Mouse (Mus musculus): Measurements from ENCODE around the gene Rnf183. TPM values are rescaled to one million over a fixed set of nuclear protein-coding genes. Genes with fewer than 3 reads are reported as not detected.

Gene Rnf183
- total and polyA plus RNA-seq, 3 experiments, result 0.15 to 0.25 TPM; not detected in 1

DNA sequence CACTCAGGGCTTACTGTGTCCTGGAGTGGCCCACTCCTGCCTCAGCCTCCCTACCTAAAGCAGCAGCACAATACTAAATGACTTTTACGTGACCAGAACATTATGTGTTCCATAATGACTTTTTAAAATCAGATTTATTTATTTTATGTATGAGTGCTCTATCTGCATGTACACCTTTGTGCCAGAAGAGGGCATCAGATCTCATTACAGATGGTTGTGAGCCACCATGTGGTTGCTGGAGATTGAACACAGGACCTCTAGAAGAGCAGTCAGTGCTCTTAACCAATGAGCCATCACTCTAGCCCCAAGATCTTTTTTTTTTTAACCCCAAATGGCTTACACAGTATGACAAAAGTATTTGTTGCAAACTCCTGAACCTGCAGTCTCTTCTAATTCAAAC lies 33.1 kb upstream of the Rnf183 start:
- H3K27ac ChIP-seq (ENCODE audit: control insufficient read depth, low read depth, low read length), result no peak overlapping the region
- no peak overlapping the region for H3K9ac ChIP-seq (ENCODE audit: control insufficient read depth, low read depth, low read length, poor library complexity, severe bottlenecking)
- DNase-seq (ENCODE audit: low read depth, low spot score), result peak; percentile 38
- no peak overlapping the region for H3K4me3 ChIP-seq (ENCODE audit: control insufficient read depth in 1 of 2, insufficient read depth in 1 of 2, low read depth in 2 of 2, low read length in 2 of 2)
- no peaks in the 10 kb centered on the region for H3K36me3 ChIP-seq (ENCODE audit: control insufficient read depth in 1 of 2, insufficient read depth in 2 of 2, low read length in 2 of 2)
- H3K27me3 ChIP-seq (ENCODE audit: control insufficient read depth in 1 of 2, insufficient read depth in 2 of 2, low read length in 2 of 2), result no peaks in the 10 kb centered on the region
- no peaks in the 10 kb centered on the region for H3K9me3 ChIP-seq (replicated peaks; ENCODE audit: insufficient read depth, low read length)
- no peaks in the 10 kb centered on the region for H3K79me2 ChIP-seq (ENCODE audit: control insufficient read depth, insufficient read depth, low read length, poor library complexity)
- H3K4me1 ChIP-seq (ENCODE audit: control insufficient read depth in 1 of 2, insufficient read depth in 2 of 2, low read length in 2 of 2), result no peaks in the 10 kb centered on the region
- TF ChIP-seq ETS1 (IDR thresholded peaks at IDR 0.05; ENCODE audit: low read depth, low read length) (no peak), USF2 (IDR thresholded peaks at IDR 0.05; ENCODE audit: borderline replicate concordance in 1 of 2, insufficient read depth in 1 of 2, low read depth in 1 of 2, low read length in 2 of 2) (no peak), MYC (IDR thresholded peaks at IDR 0.05; ENCODE audit: low read depth, low read length) (peak; percentile 52; the same call in 1 of the 2 replicates), TCF12 (IDR thresholded peaks at IDR 0.05; ENCODE audit: low read depth, low read length) (no peak), POLR2A (IDR thresholded peaks at IDR 0.05; ENCODE audit: control insufficient read depth in 1 of 2, insufficient read depth in 1 of 2, low read depth in 1 of 2, low read length in 2 of 2, poor library complexity in 1 of 2) (no peak), CHD1 (IDR thresholded peaks at IDR 0.05; ENCODE audit: low read depth, low read length) (no peak), EP300 (IDR thresholded peaks at IDR 0.05; ENCODE audit: low read depth in 1 of 2, low read length in 2 of 2) (no peak), MAZ (IDR thresholded peaks at IDR 0.05; ENCODE audit: low read depth, low read length) (no peak), UBTF (IDR thresholded peaks at IDR 0.05; ENCODE audit: borderline replicate concordance, insufficient read depth, low read depth, low read length) (no peak), POLR2AphosphoS2 (IDR thresholded peaks at IDR 0.05; ENCODE audit: low read length) (no peak), MEF2A (IDR thresholded peaks at IDR 0.05; ENCODE audit: extremely low read depth, insufficient replicate concordance, low read depth, low read length, poor library complexity, severe bottlenecking) (no peak), RAD21 (IDR thresholded peaks at IDR 0.05; ENCODE audit: low read depth, low read length) (peak; percentile 37), SMC3 (IDR thresholded peaks at IDR 0.05; ENCODE audit: low read depth, low read length) (peak; percentile 50), CTCF (IDR thresholded peaks at IDR 0.05 in 2 of 3, conservative IDR thresholded peaks at IDR 0.05 in 1 of 3; ENCODE audit: control insufficient read depth in 1 of 3, insufficient read depth in 1 of 3, low read depth in 2 of 3, low read length in 3 of 3, poor library complexity in 1 of 3, severe bottlenecking in 1 of 3) (peak; percentile 10 to 63 (median 17); a peak in 3 of 6 replicates), ZC3H11A (IDR thresholded peaks at IDR 0.05; ENCODE audit: low read depth, low read length) (0 out of 2 replicates have a peak, but pooled peaks have one; percentile 12), BHLHE40 (IDR thresholded peaks at IDR 0.05; ENCODE audit: borderline replicate concordance, low read depth, low read length) (no peak)

DNA sequence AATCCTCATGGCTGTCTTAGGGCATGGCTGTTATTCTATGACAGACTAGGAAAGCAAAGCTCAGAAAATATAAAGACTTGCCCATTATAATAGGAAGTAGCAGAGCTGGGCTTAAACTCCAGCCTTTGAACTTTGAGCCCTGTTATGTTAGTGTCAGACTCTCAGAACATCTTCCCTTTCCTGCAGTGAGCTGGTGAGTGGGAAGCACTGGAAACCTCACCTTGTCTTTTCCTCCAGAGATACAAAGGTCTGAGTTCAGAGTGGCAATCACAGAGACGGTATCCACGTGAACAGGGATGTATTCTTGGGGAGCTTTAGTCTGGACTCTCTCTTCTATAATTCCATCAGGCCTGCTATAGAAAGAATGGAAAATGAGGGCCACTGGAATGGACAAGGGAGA lies 28.1 kb upstream of the Rnf183 start:
- DNase-seq (ENCODE audit: low read depth, low spot score), result no peak
- Histone ChIP-seq H3K36me3 (ENCODE audit: control insufficient read depth in 1 of 2, insufficient read depth in 2 of 2, low read length in 2 of 2) (no peaks in the 10 kb centered on the region), H3K27ac (ENCODE audit: control insufficient read depth, low read depth, low read length) (no peak overlapping the region), H3K79me2 (ENCODE audit: control insufficient read depth, insufficient read depth, low read length, poor library complexity) (no peaks in the 10 kb centered on the region), H3K9ac (ENCODE audit: control insufficient read depth, low read depth, low read length, poor library complexity, severe bottlenecking) (no peak overlapping the region), H3K4me3 (ENCODE audit: control insufficient read depth in 1 of 2, insufficient read depth in 1 of 2, low read depth in 2 of 2, low read length in 2 of 2) (no peak overlapping the region), H3K27me3 (ENCODE audit: control insufficient read depth in 1 of 2, insufficient read depth in 2 of 2, low read length in 2 of 2) (no peaks in the 10 kb centered on the region), H3K9me3 (replicated peaks; ENCODE audit: insufficient read depth, low read length) (no peaks in the 10 kb centered on the region), H3K4me1 (ENCODE audit: control insufficient read depth in 1 of 2, insufficient read depth in 2 of 2, low read length in 2 of 2) (no peaks in the 10 kb centered on the region)
- TF ChIP-seq MAZ (IDR thresholded peaks at IDR 0.05; ENCODE audit: low read depth, low read length), result no peak
- no peak for TF ChIP-seq TAL1 (IDR thresholded peaks at IDR 0.05; ENCODE audit: low read length)
